Mouse (Mus musculus) myocyte (in vitro differentiated cells): ENCODE results near the gene Pck1. TPM values are rescaled to one million over a fixed set of nuclear protein-coding genes. Genes with fewer than 3 reads are reported as not detected.

ENCODE experiments used
- H3K27me3 ChIP-seq: one replicate; pipeline ENCODE4 v1.6.1; 2011; ENCODE audit not compliant: control insufficient read depth, insufficient read depth, insufficient read length
- H3K36me3 ChIP-seq: one replicate; pipeline ENCODE4 v1.6.1; 2011; ENCODE audit not compliant: control insufficient read depth, insufficient read depth
- H3K4me2 ChIP-seq: one replicate; pipeline ENCODE4 v1.6.1; 2011; ENCODE audit warnings: low read depth, control low read depth
- H3K4me3 ChIP-seq: one replicate; pipeline ENCODE4 v1.5.1; 2011; ENCODE audit warnings: mild to moderate bottlenecking, control low read depth, moderate library complexity
- H3K79me2 ChIP-seq: one replicate; pipeline ENCODE4 v1.6.1; 2011; ENCODE audit not compliant: control insufficient read depth, insufficient read depth
- H3ac ChIP-seq: one replicate; pipeline ENCODE4 v1.6.1; 2011; ENCODE audit not compliant: control insufficient read depth, insufficient read length
- CEBPB ChIP-seq: IDR thresholded peaks from 2 replicates; pipeline ENCODE4 v1.6.1; 2011; ENCODE audit warnings: mild to moderate bottlenecking, moderate library complexity; ENCODE audit not compliant: poor library complexity, insufficient read depth, severe bottlenecking
- E2F4 ChIP-seq: IDR thresholded peaks from one replicate; pipeline ENCODE4 v1.6.1; 2011; ENCODE audit warnings: mild to moderate bottlenecking, control low read depth, moderate library complexity; ENCODE audit not compliant: insufficient read depth
- MAX ChIP-seq: IDR thresholded peaks from one replicate; pipeline ENCODE4 v1.6.1; 2011; ENCODE audit warnings: low read depth, mild to moderate bottlenecking, control low read depth
- MYOD1 ChIP-seq, 3 experiments: IDR thresholded peaks; one replicate each; pipeline ENCODE4 v1.6.1; 2011; ENCODE audit warnings: control low read depth in 2 of 3, low read depth in 2 of 3, mild to moderate bottlenecking in 2 of 3, moderate library complexity in 1 of 3; ENCODE audit not compliant: insufficient read length in 2 of 3, control insufficient read depth in 1 of 3
- MYOG ChIP-seq, 3 experiments: IDR thresholded peaks; one replicate each; pipeline ENCODE4 v1.6.1; 2011; ENCODE audit warnings: control low read depth in 2 of 3, low read depth in 2 of 3, mild to moderate bottlenecking in 2 of 3; ENCODE audit not compliant: insufficient read length in 2 of 3, control insufficient read depth in 1 of 3, insufficient read depth in 1 of 3
- POLR2A ChIP-seq: IDR thresholded peaks from one replicate; pipeline ENCODE4 v1.6.1; 2011; ENCODE audit warnings: low read depth, mild to moderate bottlenecking, control low read depth, moderate library complexity; ENCODE audit not compliant: insufficient read length
- POLR2AphosphoS2 ChIP-seq: IDR thresholded peaks from one replicate; pipeline ENCODE4 v1.6.1; 2011; ENCODE audit warnings: low read depth, control low read depth; ENCODE audit not compliant: insufficient read length
- REST ChIP-seq: IDR thresholded peaks from one replicate; pipeline ENCODE4 v1.6.1; 2011; ENCODE audit warnings: mild to moderate bottlenecking, control low read depth, moderate library complexity; ENCODE audit not compliant: insufficient read depth, insufficient read length
- SRF ChIP-seq: IDR thresholded peaks from one replicate; pipeline ENCODE4 v1.6.1; 2011; ENCODE audit warnings: low read depth; ENCODE audit not compliant: control insufficient read depth, insufficient read length
- TCF12 ChIP-seq: IDR thresholded peaks from one replicate; pipeline ENCODE4 v1.6.1; 2011; ENCODE audit warnings: mild to moderate bottlenecking, control low read depth; ENCODE audit not compliant: poor library complexity, insufficient read depth, severe bottlenecking
- TCF3 ChIP-seq: IDR thresholded peaks from one replicate; pipeline ENCODE4 v1.6.1; 2011; ENCODE audit warnings: low read depth, control low read depth; ENCODE audit not compliant: insufficient read length
- USF1 ChIP-seq: IDR thresholded peaks from one replicate; pipeline ENCODE4 v1.6.1; 2011; ENCODE audit warnings: low read depth, mild to moderate bottlenecking, control low read depth, moderate library complexity
- polyA plus RNA-seq: library from polyadenylated mRNA; unstranded; fragments of >200 nt; fragmentation: generic; extraction: Trizol; gene quantifications from one replicate; pipeline ENCODE4 v1.2.1, GENCODE M21; 2012; ENCODE audit warnings: missing spikeins

The Pck1 gene
- polyA plus RNA-seq, 1 experiment: not detected

DNA sequence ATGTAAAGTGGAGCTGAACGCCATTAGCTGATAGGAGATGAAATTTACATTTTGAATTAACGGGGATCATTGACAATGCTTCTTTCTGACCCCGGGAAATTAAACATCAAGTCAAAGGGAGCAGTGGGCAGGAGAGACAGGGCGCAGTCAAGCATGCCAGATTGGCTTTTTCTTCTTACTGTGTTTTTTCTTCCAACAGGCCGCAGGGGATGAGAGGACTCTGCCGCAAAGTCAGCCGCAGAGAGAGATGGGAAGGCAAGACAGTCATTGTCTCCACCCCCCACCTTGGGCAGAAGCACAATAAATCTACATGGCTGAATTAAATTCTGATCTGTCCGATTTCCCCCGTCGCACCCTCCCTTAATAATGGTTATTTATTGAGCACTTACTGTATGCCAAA is 12.5 kb downstream of the Pck1 start:
- no peak overlapping the region for H3K4me3 ChIP-seq

GRCm38 (mm10) chr2:173168411-173168851 is 15.6 kb downstream of the Pck1 start:
- Histone ChIP-seq H3K27me3 (peaks cover 25% of the 10 kb centered on the region), H3K79me2 (no peaks in the 10 kb centered on the region), H3K4me3 (no peak overlapping the region), H3K36me3 (no peaks in the 10 kb centered on the region), H3ac (no peak overlapping the region), H3K4me2 (no peak overlapping the region)
- TF ChIP-seq TCF12 (no peak), REST (no peak), MYOG (IDR thresholded peaks at IDR 0.05; ENCODE audit: control insufficient read depth in 1 of 3, insufficient read depth in 1 of 3, insufficient read length in 2 of 3, low read depth in 2 of 3) (no peak), POLR2AphosphoS2 (no peak), MYOD1 (IDR thresholded peaks at IDR 0.05; ENCODE audit: control insufficient read depth in 1 of 3, insufficient read length in 2 of 3, low read depth in 2 of 3) (no peak), USF1 (no peak), SRF (no peak), POLR2A (no peak), TCF3 (no peak), E2F4 (no peak), CEBPB (no peak), MAX (no peak)

More for the DNA sequence above, 12.5 kb downstream of the Pck1 start:
- H3K36me3 ChIP-seq: no peaks in the 10 kb centered on the region
- H3K4me2 ChIP-seq: no peak overlapping the region
- TF ChIP-seq MYOG (IDR thresholded peaks at IDR 0.05; ENCODE audit: control insufficient read depth in 1 of 3, insufficient read depth in 1 of 3, insufficient read length in 2 of 3, low read depth in 2 of 3): no peak
- TF ChIP-seq SRF: no peak
- TF ChIP-seq REST: no peak
- TF ChIP-seq USF1: no peak
- no peak for TF ChIP-seq MAX
- TF ChIP-seq POLR2AphosphoS2: no peak
- no peak for TF ChIP-seq MYOD1 (IDR thresholded peaks at IDR 0.05; ENCODE audit: control insufficient read depth in 1 of 3, insufficient read length in 2 of 3, low read depth in 2 of 3)
- H3ac ChIP-seq: no peak overlapping the region
- no peaks in the 10 kb centered on the region for H3K79me2 ChIP-seq
- peaks cover 29% of the 10 kb centered on the region for H3K27me3 ChIP-seq

DNA sequence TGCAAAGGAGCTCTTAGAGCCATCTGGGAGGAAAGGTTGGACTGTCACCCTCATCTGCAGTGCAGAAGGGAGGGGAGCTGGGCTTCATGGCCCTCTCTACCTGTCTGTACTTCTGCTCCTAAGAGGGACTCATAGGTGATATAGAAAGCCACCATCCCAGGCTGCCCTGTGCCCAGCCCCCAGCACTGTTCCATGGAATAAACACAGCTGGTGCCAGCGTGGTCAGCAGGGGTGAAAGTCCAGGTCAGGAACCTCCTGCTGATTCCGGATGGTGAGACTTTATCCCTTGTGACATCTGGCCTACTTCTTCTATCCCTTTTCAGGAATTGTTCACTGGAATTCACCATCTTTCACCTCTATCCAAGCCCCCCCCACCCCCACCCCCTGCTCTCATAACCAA is 17.2 kb downstream of the Pck1 start:
- Histone ChIP-seq H3K4me2 (no peak overlapping the region), H3K79me2 (no peaks in the 10 kb centered on the region), H3ac (no peak overlapping the region), H3K4me3 (no peak overlapping the region), H3K36me3 (no peaks in the 10 kb centered on the region), H3K27me3 (peaks cover 19% of the 10 kb centered on the region)
- TF ChIP-seq MYOD1 (IDR thresholded peaks at IDR 0.05; ENCODE audit: control insufficient read depth in 1 of 3, insufficient read length in 2 of 3, low read depth in 2 of 3) (no peak), USF1 (no peak), CEBPB (no peak), E2F4 (no peak), TCF3 (no peak), TCF12 (no peak), MAX (no peak), REST (no peak), POLR2AphosphoS2 (no peak), SRF (no peak), MYOG (IDR thresholded peaks at IDR 0.05; ENCODE audit: control insufficient read depth in 1 of 3, insufficient read depth in 1 of 3, insufficient read length in 2 of 3, low read depth in 2 of 3) (no peak), POLR2A (no peak)

DNA sequence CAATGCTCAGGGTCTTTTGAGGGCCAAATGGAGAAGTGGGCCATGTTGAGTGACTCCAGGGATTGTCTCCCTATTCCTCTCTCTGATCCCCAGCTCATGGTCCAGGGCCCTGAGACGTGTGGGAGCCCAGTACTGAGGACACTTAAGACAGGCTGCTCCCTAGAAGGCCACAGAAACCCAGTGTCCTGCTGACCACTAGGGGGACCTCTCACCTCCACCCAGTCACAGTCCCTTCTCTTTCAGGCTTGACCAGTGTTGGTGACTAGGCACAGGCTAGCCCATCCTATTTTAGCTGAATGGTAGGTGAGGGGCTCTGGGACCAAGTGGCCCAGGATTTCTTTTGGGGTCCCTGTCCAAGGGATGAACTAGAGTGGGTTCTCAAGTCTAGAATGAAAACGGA is 17.9 kb downstream of the Pck1 start:
- Histone ChIP-seq H3K4me2 (no peak overlapping the region), H3K27me3 (peaks cover 14% of the 10 kb centered on the region), H3K79me2 (no peaks in the 10 kb centered on the region), H3ac (no peak overlapping the region), H3K4me3 (no peak overlapping the region), H3K36me3 (no peaks in the 10 kb centered on the region)
- TF ChIP-seq POLR2AphosphoS2 (no peak), USF1 (no peak), TCF3 (no peak), SRF (no peak), TCF12 (no peak), MYOD1 (IDR thresholded peaks at IDR 0.05; ENCODE audit: control insufficient read depth in 1 of 3, insufficient read length in 2 of 3, low read depth in 2 of 3) (no peak), MYOG (IDR thresholded peaks at IDR 0.05; ENCODE audit: control insufficient read depth in 1 of 3, insufficient read depth in 1 of 3, insufficient read length in 2 of 3, low read depth in 2 of 3) (no peak), CEBPB (no peak), E2F4 (no peak), MAX (no peak), REST (no peak), POLR2A (no peak)
